21 mouse cellular contexts compared by ENCODE assay signal in the genomic region with DNA sequence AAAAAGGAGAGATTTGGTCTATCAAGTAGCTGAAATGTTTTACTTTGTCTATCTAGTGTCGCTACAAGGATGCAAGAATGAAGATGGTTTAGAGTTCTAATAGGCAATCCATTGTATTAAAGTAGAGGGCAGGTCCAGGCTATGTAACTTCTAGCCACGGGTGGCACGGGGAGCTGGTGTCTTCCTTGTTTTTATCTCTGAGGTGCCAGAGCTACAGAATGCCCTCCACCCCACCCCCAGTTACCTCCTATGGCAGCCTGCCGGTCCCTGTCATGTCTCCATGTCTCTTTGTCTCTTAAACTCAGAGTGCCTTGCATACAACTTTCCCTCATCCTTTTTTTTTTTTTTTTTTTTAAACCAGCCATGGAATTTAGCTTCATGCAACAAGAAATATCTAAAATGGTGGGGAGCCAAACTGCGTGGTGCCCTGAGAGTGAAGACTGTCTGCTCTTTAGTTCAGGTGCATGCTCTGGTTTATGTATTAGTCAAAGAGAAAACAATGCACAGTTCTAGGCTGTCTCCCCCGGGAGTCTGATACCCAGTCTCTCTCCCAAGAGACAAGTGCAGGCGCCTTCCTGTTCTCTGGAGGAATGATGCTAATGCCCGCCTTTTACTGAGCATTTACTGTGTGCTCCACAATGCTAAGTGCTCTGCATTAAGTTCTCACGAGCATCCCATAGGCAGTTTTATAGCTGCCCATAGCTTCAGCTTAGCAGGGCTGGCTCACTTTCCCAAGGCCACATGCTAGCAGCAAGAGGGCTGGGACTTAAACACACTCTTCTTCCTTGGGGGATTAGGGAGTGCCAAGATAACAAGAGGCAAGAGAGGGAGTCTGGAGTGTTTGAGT. TPM values are rescaled to one million over a fixed set of nuclear protein-coding genes. Genes with fewer than 3 reads are reported as not detected.
DNase-seq lines count a peak whose midpoint lies in the region; ATAC-seq and TF ChIP-seq lines count a peak whose summit lies in the region.
"Had no signal": no experiment of that assay in that cellular context is flagged by ENCODE, and none has a peak within 500 bp of the region (broad histone marks: within the 10 kb centered on the region; RNA-seq: fewer than 3 reads in every experiment).

No protein-coding gene starts in this region.

- no peaks in the 10 kb centered on the region for H3K27me3 ChIP-seq in heart, adult 2 months (ENCODE audit: control insufficient read depth, insufficient read depth, low read length)
- no peaks in the 10 kb centered on the region for H3K27me3 ChIP-seq in heart, embryonic 10.5 days (ENCODE audit: insufficient read depth, poor library complexity, severe bottlenecking)
- H3K27me3 ChIP-seq in lung, embryonic 16.5 days (ENCODE audit: control insufficient read depth, insufficient read depth, low read depth, low read length) = no peaks in the 10 kb centered on the region
- no peaks in the 10 kb centered on the region for H3K27me3 ChIP-seq in intestine, postnatal 0 days (replicated peaks; ENCODE audit: control insufficient read depth, insufficient read depth, low read length)
- no peaks in the 10 kb centered on the region for H3K27me3 ChIP-seq in stomach, embryonic 15.5 days (replicated peaks)
- no peaks in the 10 kb centered on the region for H3K27me3 ChIP-seq in forebrain, embryonic 16.5 days (replicated peaks; ENCODE audit: control insufficient read depth, insufficient read depth, low read length)
- H3K27me3 ChIP-seq: embryonic facial prominence, embryonic 13.5 days; limb, embryonic 13.5 days; neural tube, embryonic 15.5 days had no signal

- ATAC-seq in lung, embryonic 16.5 days (ENCODE audit: low read depth) = no peak
- ATAC-seq in intestine, postnatal 0 days = no peak
- ATAC-seq in stomach, embryonic 15.5 days (ENCODE audit: insufficient read depth, low FRiP score, low read depth) = no peak
- ATAC-seq in forebrain, embryonic 16.5 days = no peak
- no peak for ATAC-seq in CD4-positive, CD25-positive, alpha-beta regulatory T cell, adult 4 months
- ATAC-seq: forebrain, embryonic 14.5 days had no signal

- TF ChIP-seq EP300 in heart, adult 2 months (IDR thresholded peaks at IDR 0.05; ENCODE audit: insufficient read depth, low read depth, low read length) = 0 out of 2 replicates have a peak, but pooled peaks have one; percentile 48

- H3K27ac ChIP-seq in heart, adult 2 months = peak overlapping the region; percentile 74
- H3K27ac ChIP-seq in heart, embryonic 10.5 days = no peak overlapping the region
- H3K27ac ChIP-seq in lung, embryonic 16.5 days (ENCODE audit: low read length) = peak overlapping the region; percentile 39; the same call in 1 of the 2 replicates
- peak overlapping the region; percentile 64; the same call in 1 of the 2 replicates for H3K27ac ChIP-seq in intestine, postnatal 0 days (ENCODE audit: low read depth, low read length)
- H3K27ac ChIP-seq in stomach, embryonic 15.5 days = peak overlapping the region; percentile 71
- H3K27ac ChIP-seq in forebrain, embryonic 16.5 days (ENCODE audit: low read length) = no peak overlapping the region
- H3K27ac ChIP-seq: embryonic facial prominence, embryonic 13.5 days; limb, embryonic 13.5 days; macrophage; neural tube, embryonic 15.5 days had no signal

- H3K4me1 ChIP-seq in heart, adult 2 months (ENCODE audit: control insufficient read depth, insufficient read depth, low read length) = peaks cover 9% of the 10 kb centered on the region
- peaks cover 29% of the 10 kb centered on the region for H3K4me1 ChIP-seq in heart, embryonic 10.5 days
- peaks cover 13% of the 10 kb centered on the region for H3K4me1 ChIP-seq in lung, embryonic 16.5 days (replicated peaks; ENCODE audit: control insufficient read depth, insufficient read depth, low read length)
- peaks cover 5% of the 10 kb centered on the region; the same call in 1 of the 2 replicates for H3K4me1 ChIP-seq in lung, adult 2 months (ENCODE audit: control insufficient read depth, insufficient read depth, low read length)
- H3K4me1 ChIP-seq in intestine, postnatal 0 days (replicated peaks; ENCODE audit: control insufficient read depth, insufficient read depth, low read length) = peaks cover 23% of the 10 kb centered on the region
- H3K4me1 ChIP-seq in stomach, embryonic 15.5 days = peaks cover 28% of the 10 kb centered on the region
- peaks cover 6% of the 10 kb centered on the region for H3K4me1 ChIP-seq in forebrain, embryonic 16.5 days (replicated peaks; ENCODE audit: control insufficient read depth, insufficient read depth, low read length)

- no peaks in the 10 kb centered on the region for H3K9me3 ChIP-seq in heart, embryonic 10.5 days
- H3K9me3 ChIP-seq in lung, embryonic 16.5 days (ENCODE audit: control insufficient read depth, low read length) = no peaks in the 10 kb centered on the region
- H3K9me3 ChIP-seq in intestine, postnatal 0 days (ENCODE audit: control insufficient read depth) = no peaks in the 10 kb centered on the region
- no peaks in the 10 kb centered on the region for H3K9me3 ChIP-seq in stomach, embryonic 15.5 days
- H3K9me3 ChIP-seq in forebrain, embryonic 16.5 days (ENCODE audit: control insufficient read depth, low read length) = no peaks in the 10 kb centered on the region
- H3K9me3 ChIP-seq: embryonic facial prominence, embryonic 13.5 days; limb, embryonic 13.5 days; neural tube, embryonic 15.5 days had no signal

- no peak overlapping the region for H3K4me2 ChIP-seq in lung, embryonic 16.5 days (ENCODE audit: low read depth, low read length)
- no peak overlapping the region; the same call in 1 of the 2 replicates for H3K4me2 ChIP-seq in intestine, postnatal 0 days (replicated peaks; ENCODE audit: low read depth)
- H3K4me2 ChIP-seq in stomach, embryonic 15.5 days = no peak overlapping the region
- H3K4me2 ChIP-seq in forebrain, embryonic 16.5 days (ENCODE audit: low read length) = no peak overlapping the region
- H3K4me2 ChIP-seq: embryonic facial prominence, embryonic 13.5 days; limb, embryonic 13.5 days; neural tube, embryonic 15.5 days had no signal

- 53% methylated on average over 9 of the region's 9 CpGs for WGBS in heart, adult 2 months
- 59% methylated on average over 9 of the region's 9 CpGs for WGBS in heart, embryonic 10.5 days
- 70% methylated on average over 9 of the region's 9 CpGs for WGBS in lung, embryonic 16.5 days
- WGBS in lung, adult 2 months = 72% methylated on average over 9 of the region's 9 CpGs
- WGBS in intestine, postnatal 0 days = 57% methylated on average over 9 of the region's 9 CpGs
- 69% methylated on average over 9 of the region's 9 CpGs for WGBS in stomach, embryonic 15.5 days
- 79% methylated on average over 9 of the region's 9 CpGs for WGBS in forebrain, embryonic 16.5 days

- TF ChIP-seq POLR2A in heart, adult 2 months (IDR thresholded peaks at IDR 0.05; ENCODE audit: insufficient read depth, low read depth, low read length) = no peak
- TF ChIP-seq POLR2A in lung, adult 2 months (IDR thresholded peaks at IDR 0.05; ENCODE audit: borderline replicate concordance, extremely low read depth, low read depth, low read length) = no peak

- no peak overlapping the region for H3K4me3 ChIP-seq in heart, adult 2 months
- no peak overlapping the region for H3K4me3 ChIP-seq in heart, embryonic 10.5 days
- no peak overlapping the region for H3K4me3 ChIP-seq in lung, embryonic 16.5 days (ENCODE audit: low read length)
- no peak overlapping the region for H3K4me3 ChIP-seq in lung, adult 2 months (replicated peaks; ENCODE audit: extremely low read depth, low read depth, low read length)
- H3K4me3 ChIP-seq in intestine, postnatal 0 days (ENCODE audit: low read depth, low read length) = no peak overlapping the region
- no peak overlapping the region for H3K4me3 ChIP-seq in stomach, embryonic 15.5 days (replicated peaks)
- H3K4me3 ChIP-seq in forebrain, embryonic 16.5 days (replicated peaks; ENCODE audit: low read length) = no peak overlapping the region
- H3K4me3 ChIP-seq: embryonic facial prominence, embryonic 13.5 days; limb, embryonic 13.5 days; neural tube, embryonic 15.5 days had no signal

- TF ChIP-seq CTCF in heart, adult 2 months (IDR thresholded peaks at IDR 0.05) = no peak
- no peak for TF ChIP-seq CTCF in lung, adult 2 months (IDR thresholded peaks at IDR 0.05; ENCODE audit: insufficient read depth, low read length)
- no peak for TF ChIP-seq CTCF in intestine, postnatal 0 days (IDR thresholded peaks at IDR 0.05; ENCODE audit: low read depth)

- DNase-seq in heart, adult 2 months = no peak
- no peak for DNase-seq in heart, embryonic 10.5 days (ENCODE audit: low spot score)
- no peak for DNase-seq in lung, adult 2 months
- DNase-seq: B cell, adult 2 months; thymus, adult 2 months had no signal

- peaks cover 3% of the 10 kb centered on the region for H3K79me2 ChIP-seq in heart, adult 2 months (replicated peaks; ENCODE audit: control insufficient read depth, insufficient read depth, low read length)

- intact Hi-C loops in heart, adult 2 months (cut with DNase I) = no loop called here

- no peak overlapping the region for H3K9ac ChIP-seq in heart, adult 2 months (ENCODE audit: low read depth, low read length)
- no peak overlapping the region for H3K9ac ChIP-seq in lung, embryonic 16.5 days (ENCODE audit: low read length)
- no peak overlapping the region for H3K9ac ChIP-seq in intestine, postnatal 0 days (ENCODE audit: low read depth, low read length)
- no peak overlapping the region for H3K9ac ChIP-seq in stomach, embryonic 15.5 days
- no peak overlapping the region for H3K9ac ChIP-seq in forebrain, embryonic 16.5 days (replicated peaks; ENCODE audit: low read depth, low read length)
- H3K9ac ChIP-seq: embryonic facial prominence, embryonic 13.5 days; limb, embryonic 13.5 days; neural tube, embryonic 15.5 days had no signal

- no peaks in the 10 kb centered on the region for H3K36me3 ChIP-seq in heart, adult 2 months (ENCODE audit: control insufficient read depth, insufficient read depth, low read length)
- no peaks in the 10 kb centered on the region for H3K36me3 ChIP-seq in heart, embryonic 10.5 days
- no peaks in the 10 kb centered on the region for H3K36me3 ChIP-seq in lung, embryonic 16.5 days (ENCODE audit: control insufficient read depth, insufficient read depth, low read length)
- no peaks in the 10 kb centered on the region for H3K36me3 ChIP-seq in intestine, postnatal 0 days (ENCODE audit: control insufficient read depth, insufficient read depth)
- H3K36me3 ChIP-seq in stomach, embryonic 15.5 days = no peaks in the 10 kb centered on the region
- no peaks in the 10 kb centered on the region for H3K36me3 ChIP-seq in forebrain, embryonic 16.5 days (ENCODE audit: control insufficient read depth, insufficient read depth)
- H3K36me3 ChIP-seq: embryonic facial prominence, embryonic 13.5 days; limb, embryonic 13.5 days; neural tube, embryonic 15.5 days had no signal

RNA-seq across cellular contexts. Expression of a gene that starts 10.2 kb away (rescaled TPM):
- total RNA-seq in heart, adult 2 months (2021) = 10 to 100 TPM; 38.7 to 49.6 TPM
- 20.9 and 29.7 TPM in 2 replicates for polyA plus RNA-seq in heart, adult 2 months (2012; rRNA removed)
- polyA plus RNA-seq in heart, embryonic 10.5 days (2016; fragmentation: Nextera tagmentation; extraction: Ambion mirVana) = 27.7 and 28.7 TPM in 2 replicates
- 20.2 and 22.6 TPM in 2 replicates for polyA plus RNA-seq in lung, embryonic 16.5 days (2015; fragmentation: Nextera tagmentation; extraction: Ambion mirVana)
- polyA plus RNA-seq in lung, adult 2 months (2012; rRNA removed) = 17.0 and 21.5 TPM in 2 replicates
- polyA plus RNA-seq in intestine, postnatal 0 days (2015; fragmentation: Nextera tagmentation; extraction: Ambion mirVana) = 58.9 and 64.0 TPM in 2 replicates
- 36.1 and 37.8 TPM in 2 replicates for polyA plus RNA-seq in stomach, embryonic 15.5 days (2015; fragmentation: Nextera tagmentation; extraction: Ambion mirVana)
- polyA plus RNA-seq in forebrain, embryonic 16.5 days (2015; fragmentation: Nextera tagmentation; extraction: Ambion mirVana) = 46.7 and 61.4 TPM in 2 replicates
- polyA plus RNA-seq in CD4-positive, CD25-positive, alpha-beta regulatory T cell, adult 4 months (2017; shearing (Covaris generic)) = 1 to 10 TPM; 4.8 to 6.2 TPM

RNA-seq across cellular contexts. Expression of a gene that starts 51.1 kb away (rescaled TPM):
- not detected for total RNA-seq in heart, adult 2 months (2021)
- polyA plus RNA-seq in heart, adult 2 months (2012; rRNA removed) = not detected in 2 replicates
- polyA plus RNA-seq in heart, embryonic 10.5 days (2016; fragmentation: Nextera tagmentation; extraction: Ambion mirVana) = not detected in 2 replicates
- polyA plus RNA-seq in lung, embryonic 16.5 days (2015; fragmentation: Nextera tagmentation; extraction: Ambion mirVana) = 3.8 TPM in 1 of 2 replicates, not detected in the other
- not detected in 2 replicates for polyA plus RNA-seq in lung, adult 2 months (2012; rRNA removed)
- not detected in 2 replicates for polyA plus RNA-seq in intestine, postnatal 0 days (2015; fragmentation: Nextera tagmentation; extraction: Ambion mirVana)
- polyA plus RNA-seq in stomach, embryonic 15.5 days (2015; fragmentation: Nextera tagmentation; extraction: Ambion mirVana) = 2.5 TPM in 1 of 2 replicates, not detected in the other
- not detected in 2 replicates for polyA plus RNA-seq in forebrain, embryonic 16.5 days (2015; fragmentation: Nextera tagmentation; extraction: Ambion mirVana)
- polyA plus RNA-seq in CD4-positive, CD25-positive, alpha-beta regulatory T cell, adult 4 months (2017; shearing (Covaris generic)) = not detected
- total RNA-seq: gastrocnemius, adult 8-10 months; hematopoietic stem cell, adult 5-6 weeks; left cerebral cortex, adult 18-20 months had no signal
- polyA plus RNA-seq: embryonic facial prominence, embryonic 13.5 days; kidney, adult 2 months; large intestine, adult 2 months; limb, embryonic 13.5 days; macrophage; neural tube, embryonic 15.5 days; spleen, adult 2 months; thymus, adult 2 months had no signal

Comparison
In these comparisons a context has a peak if more than half of its experiments do, and no peak if none do; other contexts are left out.
1. H3K27ac ChIP-seq: peak in heart, adult 2 months (single experiment), lung, embryonic 16.5 days (single experiment), intestine, postnatal 0 days (single experiment) and stomach, embryonic 15.5 days (single experiment); none in heart, embryonic 10.5 days (single experiment) and forebrain, embryonic 16.5 days (single experiment).